Mouse (Mus musculus): ENCODE results near the gene Irx5. TPM values are rescaled to one million over a fixed set of nuclear protein-coding genes. Genes with fewer than 3 reads are reported as not detected.

Gene Irx5
- polyA plus RNA-seq, 1 experiment from 2014 or later, result 0.32 TPM

- 62% methylated on average over 2 of the region's 2 CpGs for WGBS (ENCODE audit: insufficient replicate concordance)
- H3K9ac ChIP-seq, result no peak overlapping the region
- ATAC-seq, result no peak
- H3K36me3 ChIP-seq, result no peaks in the 10 kb centered on the region
- no peak overlapping the region for H3K4me2 ChIP-seq
- H3K4me3 ChIP-seq, result no peak overlapping the region
- no peaks in the 10 kb centered on the region for H3K9me3 ChIP-seq (replicated peaks)
- no peak overlapping the region for H3K27ac ChIP-seq
- H3K27me3 ChIP-seq (replicated peaks), result no peaks in the 10 kb centered on the region
- no peaks in the 10 kb centered on the region for H3K4me1 ChIP-seq
These were observed 46.8 kb downstream of the Irx5 start for GRCm38 (mm10) chr8:92404218-92404617.

DNA sequence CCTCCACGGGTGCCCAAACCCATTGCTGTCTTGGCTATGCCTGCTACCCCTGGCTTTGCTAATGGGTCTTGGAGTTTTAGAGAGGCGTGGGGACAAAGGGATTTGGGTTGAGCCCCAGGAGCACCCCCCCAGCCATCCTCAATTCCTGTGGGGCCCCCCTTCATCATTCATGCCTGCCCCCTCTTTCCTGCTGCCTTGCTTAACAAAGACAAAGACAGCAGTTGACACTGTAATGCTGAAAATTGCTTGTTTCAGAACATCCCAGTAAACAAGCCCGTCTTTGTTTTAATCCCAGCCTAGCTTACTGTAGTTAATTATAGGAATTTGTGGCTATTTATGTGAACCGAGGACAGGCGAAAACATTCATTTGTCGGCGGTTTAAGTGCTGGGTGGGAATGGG lies 50.7 kb downstream of the Irx5 start:
- Histone ChIP-seq H3K9ac (no peak overlapping the region), H3K36me3 (no peaks in the 10 kb centered on the region), H3K4me2 (no peak overlapping the region), H3K4me1 (no peaks in the 10 kb centered on the region), H3K27me3 (replicated peaks) (no peaks in the 10 kb centered on the region), H3K27ac (no peak overlapping the region), H3K4me3 (no peak overlapping the region), H3K9me3 (replicated peaks) (no peaks in the 10 kb centered on the region)
- 62% methylated on average over 7 of the region's 7 CpGs for WGBS (ENCODE audit: insufficient replicate concordance)
- ATAC-seq, result no peak

- Histone ChIP-seq H3K4me1 (no peaks in the 10 kb centered on the region), H3K36me3 (no peaks in the 10 kb centered on the region), H3K4me3 (no peak overlapping the region), H3K4me2 (no peak overlapping the region), H3K9ac (no peak overlapping the region), H3K27me3 (replicated peaks) (no peaks in the 10 kb centered on the region; the same call in 1 of the 2 replicates), H3K9me3 (replicated peaks) (no peaks in the 10 kb centered on the region), H3K27ac (no peak overlapping the region)
- ATAC-seq, result no peak
- 74% methylated on average over 6 of the region's 6 CpGs for WGBS (ENCODE audit: insufficient replicate concordance)
These were observed 56.2 kb downstream of the Irx5 start for GRCm38 (mm10) chr8:92413583-92413982.

- Histone ChIP-seq H3K9me3 (replicated peaks) (no peaks in the 10 kb centered on the region), H3K4me1 (no peaks in the 10 kb centered on the region), H3K27ac (no peak overlapping the region), H3K4me2 (no peak overlapping the region), H3K27me3 (replicated peaks) (no peaks in the 10 kb centered on the region; the same call in 1 of the 2 replicates), H3K9ac (no peak overlapping the region), H3K4me3 (no peak overlapping the region), H3K36me3 (no peaks in the 10 kb centered on the region)
- WGBS (ENCODE audit: insufficient replicate concordance), result 68% methylated on average over 7 of the region's 7 CpGs
- ATAC-seq, result no peak
These were observed 63.2 kb downstream of the Irx5 start for GRCm38 (mm10) chr8:92420666-92421065.

Data from liver, embryonic 12.5 days (tissue).